Mouse (Mus musculus): ENCODE measurements around the gene 4933427D14Rik. TPM values are rescaled to one million over a fixed set of nuclear protein-coding genes. Genes with fewer than 3 reads are reported as not detected.
"Not testable (repeated sequence)": the region's sequence is repeated elsewhere in the genome, so short reads cannot be mapped to it uniquely, and the experiment has no call there.

4933427D14Rik gene
- polyA plus RNA-seq, 2 experiments, result 11.1 to 19.2 TPM

GRCm38 (mm10) chr11:72181136-72181535, 26.1 kb downstream of the 4933427D14Rik start:
- DNase-seq (ENCODE audit: low spot score) (no peak), ATAC-seq (ENCODE audit: low FRiP score, low read depth) (no peak)
- Histone ChIP-seq H3K4me2 (replicated peaks; ENCODE audit: low read depth, low read length, severe bottlenecking) (no peak overlapping the region), H3K9ac (ENCODE audit: low read depth, low read length, severe bottlenecking) (no peak overlapping the region), H3K27ac (replicated peaks; ENCODE audit: low read depth, low read length) (no peak overlapping the region), H3K4me3 (replicated peaks; ENCODE audit: low read length) (no peak overlapping the region), H3K9me3 (ENCODE audit: control insufficient read depth, low read length) (no peaks in the 10 kb centered on the region), H3K36me3 (ENCODE audit: control insufficient read depth, insufficient read depth, low read length) (peaks cover 46% of the 10 kb centered on the region), H3K27me3 (ENCODE audit: control insufficient read depth, insufficient read depth, low read length) (no peaks in the 10 kb centered on the region), H3K4me1 (ENCODE audit: control insufficient read depth, insufficient read depth, low read length) (no peaks in the 10 kb centered on the region)
- 93% methylated on average over 4 of the region's 4 CpGs for WGBS
- TF ChIP-seq POLR2A (IDR thresholded peaks at IDR 0.05; ENCODE audit: borderline replicate concordance, extremely low read depth, insufficient read depth, insufficient read length), result no peak

- peaks cover 48% of the 10 kb centered on the region for H3K36me3 ChIP-seq (ENCODE audit: control insufficient read depth, insufficient read depth, low read length)
- no peak overlapping the region for H3K4me3 ChIP-seq (replicated peaks; ENCODE audit: low read length)
- no peak overlapping the region for H3K4me2 ChIP-seq (replicated peaks; ENCODE audit: low read depth, low read length, severe bottlenecking)
- no peak for TF ChIP-seq POLR2A (IDR thresholded peaks at IDR 0.05; ENCODE audit: borderline replicate concordance, extremely low read depth, insufficient read depth, insufficient read length)
- H3K9ac ChIP-seq (ENCODE audit: low read depth, low read length, severe bottlenecking), result no peak overlapping the region
- DNase-seq (ENCODE audit: low spot score) (no peak), ATAC-seq (ENCODE audit: low FRiP score, low read depth) (no peak)
- no peaks in the 10 kb centered on the region for H3K27me3 ChIP-seq (ENCODE audit: control insufficient read depth, insufficient read depth, low read length)
- H3K9me3 ChIP-seq (ENCODE audit: control insufficient read depth, low read length), result no peaks in the 10 kb centered on the region
- H3K4me1 ChIP-seq (ENCODE audit: control insufficient read depth, insufficient read depth, low read length), result no peaks in the 10 kb centered on the region
- 88% methylated on average over 5 of the region's 5 CpGs for WGBS
- no peak overlapping the region for H3K27ac ChIP-seq (replicated peaks; ENCODE audit: low read depth, low read length)
Measured at GRCm38 (mm10) chr11:72180556-72180955, 26.7 kb downstream of the 4933427D14Rik start.

- Histone ChIP-seq H3K9ac (ENCODE audit: low read depth, low read length, severe bottlenecking) (no peak overlapping the region), H3K36me3 (ENCODE audit: control insufficient read depth, insufficient read depth, low read length) (peaks cover 59% of the 10 kb centered on the region), H3K27ac (replicated peaks; ENCODE audit: low read depth, low read length) (no peak overlapping the region), H3K4me3 (replicated peaks; ENCODE audit: low read length) (no peak overlapping the region), H3K9me3 (ENCODE audit: control insufficient read depth, low read length) (no peaks in the 10 kb centered on the region), H3K4me1 (ENCODE audit: control insufficient read depth, insufficient read depth, low read length) (no peaks in the 10 kb centered on the region), H3K4me2 (replicated peaks; ENCODE audit: low read depth, low read length, severe bottlenecking) (no peak overlapping the region), H3K27me3 (ENCODE audit: control insufficient read depth, insufficient read depth, low read length) (no peaks in the 10 kb centered on the region)
- no peak for ATAC-seq (ENCODE audit: low FRiP score, low read depth)
- no peak for TF ChIP-seq POLR2A (IDR thresholded peaks at IDR 0.05; ENCODE audit: borderline replicate concordance, extremely low read depth, insufficient read depth, insufficient read length)
- 56% methylated on average over 3 of the region's 3 CpGs for WGBS
- DNase-seq (ENCODE audit: low spot score), result no peak
Measured at GRCm38 (mm10) chr11:72176553-72176952, 30.7 kb downstream of the 4933427D14Rik start.

GRCm38 (mm10) chr11:72175966-72176365, 31.3 kb downstream of the 4933427D14Rik start:
- DNase-seq (ENCODE audit: low spot score) (no peak), ATAC-seq (ENCODE audit: low FRiP score, low read depth) (no peak)
- no peak for TF ChIP-seq POLR2A (IDR thresholded peaks at IDR 0.05; ENCODE audit: borderline replicate concordance, extremely low read depth, insufficient read depth, insufficient read length)
- Histone ChIP-seq H3K27ac (replicated peaks; ENCODE audit: low read depth, low read length) (no peak overlapping the region), H3K27me3 (ENCODE audit: control insufficient read depth, insufficient read depth, low read length) (no peaks in the 10 kb centered on the region), H3K9ac (ENCODE audit: low read depth, low read length, severe bottlenecking) (no peak overlapping the region), H3K36me3 (ENCODE audit: control insufficient read depth, insufficient read depth, low read length) (peaks cover 55% of the 10 kb centered on the region), H3K4me1 (ENCODE audit: control insufficient read depth, insufficient read depth, low read length) (no peaks in the 10 kb centered on the region), H3K9me3 (ENCODE audit: control insufficient read depth, low read length) (no peaks in the 10 kb centered on the region), H3K4me3 (replicated peaks; ENCODE audit: low read length) (no peak overlapping the region), H3K4me2 (replicated peaks; ENCODE audit: low read depth, low read length, severe bottlenecking) (no peak overlapping the region)
- 80% methylated on average over 5 of the region's 5 CpGs for WGBS

- no peak for DNase-seq (ENCODE audit: low spot score)
- Histone ChIP-seq H3K27ac (replicated peaks; ENCODE audit: low read depth, low read length) (no peak overlapping the region), H3K9ac (ENCODE audit: low read depth, low read length, severe bottlenecking) (no peak overlapping the region), H3K4me3 (replicated peaks; ENCODE audit: low read length) (no peak overlapping the region), H3K4me2 (replicated peaks; ENCODE audit: low read depth, low read length, severe bottlenecking) (no peak overlapping the region), H3K4me1 (ENCODE audit: control insufficient read depth, insufficient read depth, low read length) (no peaks in the 10 kb centered on the region), H3K9me3 (ENCODE audit: control insufficient read depth, low read length) (no peaks in the 10 kb centered on the region), H3K27me3 (ENCODE audit: control insufficient read depth, insufficient read depth, low read length) (no peaks in the 10 kb centered on the region), H3K36me3 (ENCODE audit: control insufficient read depth, insufficient read depth, low read length) (peaks cover 64% of the 10 kb centered on the region)
- no peak for ATAC-seq (ENCODE audit: low FRiP score, low read depth)
- WGBS, result 95% methylated on average over 6 of the region's 6 CpGs
- TF ChIP-seq POLR2A (IDR thresholded peaks at IDR 0.05; ENCODE audit: borderline replicate concordance, extremely low read depth, insufficient read depth, insufficient read length), result no peak
Measured at GRCm38 (mm10) chr11:72174721-72175120, 32.5 kb downstream of the 4933427D14Rik start.

- peaks cover 62% of the 10 kb centered on the region for H3K36me3 ChIP-seq (ENCODE audit: control insufficient read depth, insufficient read depth, low read length)
- H3K4me3 ChIP-seq (replicated peaks; ENCODE audit: low read length), result no peak overlapping the region
- no peaks in the 10 kb centered on the region for H3K27me3 ChIP-seq (ENCODE audit: control insufficient read depth, insufficient read depth, low read length)
- no peak overlapping the region for H3K4me2 ChIP-seq (replicated peaks; ENCODE audit: low read depth, low read length, severe bottlenecking)
- H3K9me3 ChIP-seq (ENCODE audit: control insufficient read depth, low read length), result no peaks in the 10 kb centered on the region
- H3K27ac ChIP-seq (replicated peaks; ENCODE audit: low read depth, low read length), result no peak overlapping the region
- DNase-seq (ENCODE audit: low spot score) (no peak), ATAC-seq (ENCODE audit: low FRiP score, low read depth) (no peak)
- TF ChIP-seq POLR2A (IDR thresholded peaks at IDR 0.05; ENCODE audit: borderline replicate concordance, extremely low read depth, insufficient read depth, insufficient read length), result no peak
- no peak overlapping the region for H3K9ac ChIP-seq (ENCODE audit: low read depth, low read length, severe bottlenecking)
- WGBS, result 93% methylated on average over 5 of the region's 5 CpGs
- no peaks in the 10 kb centered on the region for H3K4me1 ChIP-seq (ENCODE audit: control insufficient read depth, insufficient read depth, low read length)
Measured at GRCm38 (mm10) chr11:72173506-72173905, 33.8 kb downstream of the 4933427D14Rik start.

GRCm38 (mm10) chr11:72171906-72172305, 35.4 kb downstream of the 4933427D14Rik start:
- H3K9ac ChIP-seq (ENCODE audit: low read depth, low read length, severe bottlenecking); H3K4me2 ChIP-seq (replicated peaks; ENCODE audit: low read depth, low read length, severe bottlenecking); H3K4me1 ChIP-seq (ENCODE audit: control insufficient read depth, insufficient read depth, low read length); H3K27me3 ChIP-seq (ENCODE audit: control insufficient read depth, insufficient read depth, low read length); H3K9me3 ChIP-seq (ENCODE audit: control insufficient read depth, low read length); H3K27ac ChIP-seq (replicated peaks; ENCODE audit: low read depth, low read length); DNase-seq (ENCODE audit: low spot score); H3K4me3 ChIP-seq (replicated peaks; ENCODE audit: low read length); ATAC-seq (ENCODE audit: low FRiP score, low read depth): not testable (repeated sequence)
- 61% methylated on average over 4 of the region's 4 CpGs for WGBS
- peaks cover 62% of the 10 kb centered on the region for H3K36me3 ChIP-seq (ENCODE audit: control insufficient read depth, insufficient read depth, low read length)
